Mouse (Mus musculus) testis, adult 2 months (tissue): Measurements from ENCODE around the gene Zfp87. TPM values are rescaled to one million over a fixed set of nuclear protein-coding genes. Genes with fewer than 3 reads are reported as not detected.
A peak's percentile ranks its signal among the peaks of the same experiment; 100 is the strongest.

ENCODE experiments used
- H3K27ac ChIP-seq: fragments of 200-500 bp; 2 replicates; pipeline ENCODE4 v1.5.1; 2012; ENCODE audit warnings: low read depth, low read length; ENCODE audit not compliant: control insufficient read depth, insufficient read depth
- H3K27me3 ChIP-seq: fragments of 200-500 bp; 2 replicates; pipeline ENCODE4 v1.6.1; 2012; ENCODE audit warnings: mild to moderate bottlenecking, low read length, moderate library complexity; ENCODE audit not compliant: control insufficient read depth, insufficient read depth
- H3K36me3 ChIP-seq: fragments of 200-500 bp; 2 replicates; pipeline ENCODE4 v1.6.1; 2012; ENCODE audit warnings: mild to moderate bottlenecking, low read length; ENCODE audit not compliant: control insufficient read depth, insufficient read depth
- H3K4me1 ChIP-seq: fragments of 200-500 bp; 2 replicates; pipeline ENCODE4 v1.6.1; 2012; ENCODE audit warnings: low read length; ENCODE audit not compliant: control insufficient read depth, insufficient read depth
- H3K4me3 ChIP-seq: fragments of 200-500 bp; 2 replicates; pipeline ENCODE4 v1.5.1; 2012; ENCODE audit warnings: low read depth, mild to moderate bottlenecking, low read length, moderate library complexity, mixed read lengths; ENCODE audit not compliant: control insufficient read depth
- CTCF ChIP-seq: fragments of 200-500 bp; IDR thresholded peaks from 2 replicates; pipeline ENCODE4 v1.5.1; 2012; ENCODE audit warnings: low read depth, mild to moderate bottlenecking, inconsistent platforms, low read length, moderate library complexity; ENCODE audit not compliant: control insufficient read depth, insufficient read depth, insufficient replicate concordance
- POLR2A ChIP-seq: fragments of 200-500 bp; IDR thresholded peaks from 2 replicates; pipeline ENCODE4 v1.6.1; 2012; ENCODE audit warnings: low read depth, mild to moderate bottlenecking, inconsistent platforms, low read length, moderate library complexity; ENCODE audit not compliant: control insufficient read depth
- polyA plus RNA-seq: library from polyadenylated mRNA; depleted of rRNA; stranded (reverse); fragments of >200 nt; gene quantifications from 2 replicates; pipeline ENCODE4 v1.2.3, GENCODE M21; 2012; rRNA removed

Zfp87 gene
- polyA plus RNA-seq = 59.3 and 86.0 TPM in 2 replicates

- no peaks in the 10 kb centered on the region for H3K27me3 ChIP-seq
- peak within 1 kb of the TSS; percentile 82 for H3K27ac ChIP-seq
- peaks cover 2% of the 10 kb centered on the region for H3K4me1 ChIP-seq
- H3K36me3 ChIP-seq = no peaks in the 10 kb centered on the region
- H3K4me3 ChIP-seq = peak within 1 kb of the TSS; percentile 98
- TF ChIP-seq POLR2A (peak; percentile 95; the same call in 1 of the 2 replicates), CTCF (0 out of 2 replicates have a peak, but pooled peaks have one; percentile 6)
Observed at GRCm38 (mm10) chr13:67525753-67526410, at the start of gene Zfp87, which contains the start of gene Gm26965. Gene Zfp87, minus strand, starts transcription at chr13:67526177. Gene Gm26965, minus strand, starts transcription at chr13:67526151.

GRCm38 (mm10) chr13:67572591-67573189 is 46.7 kb upstream of the Zfp87 start:
- H3K27ac ChIP-seq = no peak overlapping the region
- H3K27me3 ChIP-seq = no peaks in the 10 kb centered on the region
- H3K4me3 ChIP-seq = no peak overlapping the region
- no peaks in the 10 kb centered on the region for H3K36me3 ChIP-seq
- TF ChIP-seq CTCF (no peak), POLR2A (no peak)
- H3K4me1 ChIP-seq = no peaks in the 10 kb centered on the region

- Histone ChIP-seq H3K27ac (peak within 1 kb of the TSS; percentile 90), H3K4me1 (peaks cover 2% of the 10 kb centered on the region; the same call in 1 of the 2 replicates), H3K4me3 (peak within 1 kb of the TSS; percentile 98), H3K36me3 (no peaks in the 10 kb centered on the region), H3K27me3 (no peaks in the 10 kb centered on the region)
- TF ChIP-seq CTCF (no peak), POLR2A (no peak)
Observed at GRCm38 (mm10) chr13:67553730-67554129, 27.8 kb upstream of the Zfp87 start, which contains the start of gene Zfp748. Gene Zfp748, minus strand, starts transcription at chr13:67553830.

- TF ChIP-seq CTCF (no peak), POLR2A (peak; percentile 93)
- H3K27me3 ChIP-seq = no peaks in the 10 kb centered on the region
Observed at GRCm38 (mm10) chr13:67552505-67553346, 26.7 kb upstream of the Zfp87 start.

GRCm38 (mm10) chr13:67545941-67546340 is 20.0 kb upstream of the Zfp87 start:
- no peaks in the 10 kb centered on the region for H3K4me1 ChIP-seq
- H3K27me3 ChIP-seq = no peaks in the 10 kb centered on the region
- no peak overlapping the region for H3K27ac ChIP-seq
- H3K36me3 ChIP-seq = peaks cover 2% of the 10 kb centered on the region; the same call in 1 of the 2 replicates
- H3K4me3 ChIP-seq = no peak overlapping the region
- TF ChIP-seq CTCF (no peak), POLR2A (no peak)

More at GRCm38 (mm10) chr13:67552505-67553346, 26.7 kb upstream of the Zfp87 start:
- peak overlapping the region; percentile 98 for H3K4me3 ChIP-seq
- H3K4me1 ChIP-seq = peaks cover 2% of the 10 kb centered on the region; the same call in 1 of the 2 replicates
- H3K36me3 ChIP-seq = no peaks in the 10 kb centered on the region
- peak overlapping the region; percentile 90 for H3K27ac ChIP-seq

GRCm38 (mm10) chr13:67527049-67527730 is 1.2 kb upstream of the Zfp87 start:
- peaks cover 2% of the 10 kb centered on the region for H3K4me1 ChIP-seq
- no peak for TF ChIP-seq POLR2A
- TF ChIP-seq CTCF = no peak
- H3K36me3 ChIP-seq = no peaks in the 10 kb centered on the region
- peak overlapping the region; percentile 78 for H3K4me3 ChIP-seq
- H3K27ac ChIP-seq = no peak overlapping the region
- no peaks in the 10 kb centered on the region for H3K27me3 ChIP-seq
